Mouse (Mus musculus) megakaryocyte, embryonic 14.5 days (primary cell): Measurements from ENCODE around the gene Raf1.

Source experiments
- FLI1 ChIP-seq: IDR thresholded peaks from 2 replicates; pipeline ENCODE4 v1.6.1; 2012; ENCODE audit warnings: low read length, inconsistent platforms, mixed read lengths
- GATA1 ChIP-seq: IDR thresholded peaks from 3 replicates; pipeline ENCODE4 v1.6.1; 2012; ENCODE audit warnings: mixed read lengths, low read length, inconsistent platforms, borderline replicate concordance

DNA sequence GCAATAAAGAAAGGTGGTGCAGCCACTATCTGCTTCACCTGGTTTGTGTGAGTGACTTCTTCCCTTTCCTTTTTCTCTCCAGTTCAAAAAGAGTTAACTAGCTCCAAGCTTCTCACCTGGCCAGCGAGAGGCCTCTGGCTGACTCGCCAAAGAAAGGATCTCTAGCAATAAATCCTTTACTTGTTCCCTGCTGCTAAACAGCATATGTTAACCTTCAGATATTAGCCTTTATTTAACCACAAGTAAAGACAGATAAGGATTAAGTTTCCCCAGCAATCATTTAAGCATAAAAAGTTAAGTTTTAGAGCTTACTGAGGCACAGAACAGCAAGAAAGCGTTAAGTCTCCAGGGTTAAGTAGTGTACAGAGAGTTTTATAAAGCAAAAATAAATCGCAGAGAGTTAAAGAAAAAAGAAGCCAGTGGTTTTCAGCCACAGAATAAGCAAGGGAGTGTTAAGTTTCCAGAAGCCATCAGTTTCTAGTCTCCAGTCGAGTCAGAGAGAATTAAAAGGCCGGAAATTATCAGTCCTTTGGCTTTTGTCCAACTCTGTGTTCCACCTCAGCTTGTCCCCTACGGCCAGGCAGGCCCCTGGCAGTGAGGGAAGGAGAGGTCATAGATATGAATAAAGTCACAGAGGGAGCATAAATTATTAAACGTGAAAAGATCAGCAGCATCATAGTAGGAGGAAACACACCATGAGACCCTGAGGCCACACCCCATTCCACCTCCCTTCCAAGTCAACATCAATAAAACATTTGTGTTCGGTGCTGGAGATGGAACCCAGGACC, 15.9 kb upstream of the Raf1 start:
- TF ChIP-seq GATA1 (no peak), FLI1 (no peak)
